Mouse (Mus musculus) brown adipose tissue, adult 24 weeks (tissue): ENCODE measurements around the gene Cry1. TPM values are rescaled to one million over a fixed set of nuclear protein-coding genes. Genes with fewer than 3 reads are reported as not detected.

ENCODE experiments used
- H3K27ac ChIP-seq: fragments of 200-500 bp; replicated peaks from 2 replicates; pipeline ENCODE4 v1.5.1; 2012; ENCODE audit warnings: low read depth, mild to moderate bottlenecking, low read length
- H3K4me1 ChIP-seq: fragments of 200-500 bp; 2 replicates; pipeline ENCODE4 v1.6.1; 2012; ENCODE audit warnings: low read length, mixed read lengths; ENCODE audit not compliant: control insufficient read depth, insufficient read depth, insufficient read length
- H3K4me3 ChIP-seq: fragments of 200-500 bp; 2 replicates; pipeline ENCODE4 v1.5.1; 2012; ENCODE audit warnings: low read depth, mild to moderate bottlenecking, low read length, moderate library complexity; ENCODE audit not compliant: insufficient read depth
- polyA plus RNA-seq: library from polyadenylated mRNA; stranded (reverse); fragments of >200 nt; gene quantifications from 2 replicates; pipeline ENCODE4 v1.2.4, GENCODE M21; 2012; ENCODE audit not compliant: missing spikeins, insufficient read depth, insufficient read length

Cry1 gene
- polyA plus RNA-seq, 1 experiment: 5.5 TPM

DNA sequence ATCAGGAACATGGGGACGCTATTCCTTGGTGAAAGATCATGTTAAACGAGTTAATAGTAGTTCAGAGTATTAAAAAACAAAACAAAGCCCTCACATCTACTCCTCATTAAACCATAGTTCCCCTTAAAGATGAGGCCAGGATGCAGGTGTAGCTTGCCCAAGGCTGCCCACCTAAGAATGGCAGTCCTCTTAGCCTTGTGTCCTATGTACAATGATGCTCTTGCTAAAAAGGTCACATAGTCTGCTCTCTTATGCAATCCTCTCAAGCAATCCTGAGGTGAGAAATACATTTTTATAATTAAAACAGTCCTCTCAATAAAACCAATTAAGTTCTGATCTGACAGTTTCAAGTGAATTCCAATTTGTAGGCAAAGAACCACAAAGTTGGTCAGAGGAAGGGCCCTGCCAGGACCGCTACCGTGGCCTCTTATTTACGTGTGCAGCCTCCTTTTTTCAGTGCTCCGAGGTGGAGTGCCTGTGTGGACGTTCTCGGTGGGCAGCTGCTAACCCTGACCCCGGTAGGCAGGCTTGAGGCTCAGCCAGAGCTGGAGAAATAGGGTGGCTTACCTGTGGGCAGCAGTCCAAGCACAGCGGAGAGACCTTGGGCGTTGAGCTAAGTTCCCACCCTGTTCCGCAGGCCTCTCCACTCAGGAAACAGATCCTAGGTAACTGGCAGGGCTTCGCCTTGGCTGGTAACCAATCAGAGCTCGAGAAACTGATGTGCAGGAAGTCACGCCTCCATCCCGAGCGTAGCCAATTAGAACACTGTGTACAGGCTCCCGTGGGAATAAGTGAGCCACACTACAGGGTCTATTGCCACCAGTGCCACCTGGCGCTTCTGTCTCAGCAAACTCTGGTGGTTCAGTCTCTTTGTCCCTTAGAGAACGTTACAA is 57.2 kb downstream of the Cry1 start, which contains the start of gene Mterf2:
TSS of gene Mterf2 (minus strand) at position 633 of the 893 bp plus-strand sequence.
- Histone ChIP-seq H3K27ac (peak within 1 kb of the TSS; percentile 19; the same call in 1 of the 2 replicates), H3K4me1 (peaks cover 3% of the 10 kb centered on the region), H3K4me3 (peak within 1 kb of the TSS; percentile 84)

DNA sequence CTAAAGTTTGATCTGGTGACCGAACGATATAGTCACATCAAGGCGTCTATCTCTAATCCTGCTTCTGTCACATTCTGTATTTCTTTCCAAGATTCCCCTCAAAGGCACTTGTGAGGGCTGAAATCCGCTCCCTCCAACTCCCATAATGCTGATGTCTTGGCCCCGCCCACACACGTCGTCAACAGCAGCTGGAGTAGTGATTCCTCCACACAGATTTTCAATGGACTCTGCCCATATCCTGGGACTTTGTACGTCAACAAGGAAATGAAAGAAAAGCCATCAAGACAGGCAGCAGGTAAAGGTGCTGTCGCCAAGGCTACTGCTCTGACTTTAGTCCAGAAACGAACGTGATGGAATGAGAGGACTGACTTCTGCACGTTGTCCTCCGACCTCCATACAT is 59.7 kb downstream of the Cry1 start:
- peaks cover 3% of the 10 kb centered on the region for H3K4me1 ChIP-seq
- no peak overlapping the region for H3K4me3 ChIP-seq
- no peak overlapping the region for H3K27ac ChIP-seq

DNA sequence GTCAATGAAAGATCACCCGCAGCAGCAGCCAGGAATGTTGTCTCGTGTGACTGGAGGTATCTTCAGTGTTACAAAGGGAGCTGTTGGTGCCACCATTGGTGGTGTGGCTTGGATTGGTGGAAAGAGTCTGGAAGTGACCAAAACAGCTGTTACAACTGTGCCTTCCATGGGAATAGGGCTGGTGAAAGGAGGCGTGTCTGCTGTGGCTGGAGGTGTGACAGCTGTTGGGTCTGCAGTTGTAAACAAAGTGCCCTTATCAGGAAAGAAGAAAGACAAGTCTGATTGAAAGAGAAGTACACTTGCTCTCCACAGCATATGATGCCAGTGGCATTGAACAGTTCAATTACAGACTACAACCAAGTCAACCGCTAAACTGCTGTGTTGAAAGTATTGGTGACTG is 70.5 kb downstream of the Cry1 start:
- no peak overlapping the region for H3K27ac ChIP-seq
- H3K4me1 ChIP-seq: no peaks in the 10 kb centered on the region
- H3K4me3 ChIP-seq: no peak overlapping the region

DNA sequence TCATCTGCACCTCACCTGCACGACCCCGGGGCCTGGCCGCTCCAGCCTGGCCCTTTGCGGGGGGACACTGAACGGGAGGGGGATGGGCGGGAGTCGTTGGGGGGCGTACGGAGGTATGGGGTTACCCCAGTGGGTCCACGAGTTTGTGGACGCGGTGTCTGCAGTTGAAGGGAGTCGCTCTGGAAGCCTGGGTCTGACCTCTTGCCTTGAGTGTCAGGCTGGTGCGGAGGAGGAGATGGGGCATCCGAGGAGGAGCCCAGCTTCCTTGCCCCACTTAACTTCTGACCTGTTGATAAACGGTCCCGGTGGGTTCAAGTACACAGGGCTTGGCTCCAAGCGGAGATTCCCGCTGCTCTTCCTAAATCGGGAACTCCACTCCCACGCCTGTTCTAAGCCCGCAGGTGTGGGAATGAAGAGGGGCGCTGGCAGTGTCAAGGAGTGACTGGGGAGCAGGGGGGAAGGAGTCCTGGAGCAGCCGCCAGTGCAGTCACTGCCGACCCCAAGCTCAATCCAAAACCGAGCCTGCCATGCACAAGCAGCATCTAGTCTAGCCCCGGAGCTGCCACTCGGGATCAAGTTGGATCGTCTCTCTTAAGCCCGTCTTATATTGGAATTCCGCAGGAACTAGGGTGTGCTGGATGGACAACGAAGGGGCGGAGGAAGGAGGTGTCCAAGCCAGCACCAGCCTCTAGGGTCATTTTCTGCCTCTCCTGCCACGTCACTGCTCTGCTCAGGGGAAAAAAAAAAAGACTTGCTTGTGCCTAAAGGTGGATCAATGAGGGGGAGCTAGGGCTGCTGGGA is 81.6 kb downstream of the Cry1 start:
- no peaks in the 10 kb centered on the region for H3K4me1 ChIP-seq
- peak overlapping the region; percentile 51 for H3K27ac ChIP-seq
- peak overlapping the region; percentile 99 for H3K4me3 ChIP-seq

DNA sequence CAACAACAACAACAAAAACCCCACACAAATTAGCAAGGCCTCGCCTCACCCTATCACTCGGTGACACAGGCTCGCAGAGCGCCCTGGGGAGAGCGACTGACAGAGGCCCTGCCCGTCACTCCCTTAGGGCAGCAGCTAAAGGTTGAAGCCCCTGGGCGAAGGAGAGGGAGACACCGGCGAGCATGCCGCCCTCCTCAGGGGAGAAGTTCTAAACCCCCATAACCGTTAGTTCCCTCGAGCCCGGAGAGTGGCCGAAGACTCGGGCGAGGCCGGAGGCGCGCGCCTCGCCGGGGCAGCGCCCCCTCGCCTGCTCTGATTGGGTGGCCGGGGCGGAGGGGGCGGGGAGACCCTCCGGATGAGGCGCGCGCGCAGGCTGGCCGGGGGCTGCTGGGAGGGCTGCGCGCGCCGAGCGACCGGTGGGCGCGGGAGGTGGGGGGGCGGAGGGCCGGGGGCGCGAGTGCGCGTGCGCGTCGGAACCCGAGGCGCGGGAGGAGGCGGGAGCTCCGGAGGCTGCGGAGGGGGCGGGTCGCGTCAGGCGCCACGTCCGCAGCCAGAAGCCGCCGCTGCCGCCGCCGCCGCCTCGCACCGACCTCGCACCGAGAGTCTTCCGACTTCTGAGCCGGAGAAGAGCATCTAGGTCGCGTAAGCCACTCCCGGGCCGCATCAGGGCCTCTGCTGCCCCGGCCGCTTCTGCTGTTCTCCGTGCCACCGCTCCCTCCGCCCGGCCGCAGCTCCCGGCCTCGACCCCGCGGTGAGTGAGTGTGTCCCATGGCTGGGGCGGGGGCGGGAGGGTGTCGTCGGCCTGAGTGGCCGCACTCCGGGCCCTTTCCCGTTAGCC is 82.4 kb downstream of the Cry1 start, which contains the start of the genes Fhl4 and Tmem263:
TSS of gene Fhl4 (minus strand) at position 249 of the 838 bp plus-strand sequence.
TSS of gene Tmem263 (plus strand) at position 381 of the 838 bp plus-strand sequence.
- peak within 1 kb of the TSS; percentile 82 for H3K27ac ChIP-seq
- no peaks in the 10 kb centered on the region for H3K4me1 ChIP-seq
- H3K4me3 ChIP-seq: peak within 1 kb of the TSS; percentile 99

DNA sequence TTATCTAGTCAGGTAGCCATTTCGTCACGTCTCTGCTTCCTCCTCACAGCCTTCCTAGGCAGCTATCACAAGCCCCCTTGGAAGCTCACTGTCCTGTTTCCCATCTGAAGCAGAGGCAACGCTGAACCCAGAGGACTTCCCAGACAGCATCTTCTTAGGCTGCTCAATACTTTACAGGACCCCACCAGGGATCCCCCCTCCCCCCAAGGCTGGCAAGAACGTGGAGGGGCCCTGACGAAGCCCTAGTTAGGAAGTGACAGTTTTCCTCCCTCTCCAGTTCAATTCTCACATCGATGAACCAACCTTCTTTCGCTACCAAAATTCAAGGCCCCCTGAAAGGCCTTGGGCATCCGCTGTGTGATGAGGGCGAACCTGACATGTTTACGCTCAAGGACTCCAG is 83.0 kb downstream of the Cry1 start:
- peak overlapping the region; percentile 82 for H3K27ac ChIP-seq
- peak overlapping the region; percentile 87 for H3K4me3 ChIP-seq
- no peaks in the 10 kb centered on the region for H3K4me1 ChIP-seq

Other genes with a start within 250 kb of the Cry1 start
- not detected in 2 replicates for gene Fhl4, start 82.6 kb downstream of the Cry1 start, polyA plus RNA-seq
- gene Tmem263, start 82.4 kb downstream of the Cry1 start, polyA plus RNA-seq: 6.3 and 8.6 TPM in 2 replicates
- 22.4 and 29.5 TPM in 2 replicates for gene Mterf2, start 57.0 kb downstream of the Cry1 start, polyA plus RNA-seq
- gene Btbd11, start 201.8 kb upstream of the Cry1 start, polyA plus RNA-seq: 0.58 and 1.9 TPM in 2 replicates